Mouse (Mus musculus) layer of hippocampus, adult 2 months (tissue): Measurements from ENCODE around the gene Vamp4. TPM values are rescaled to one million over a fixed set of nuclear protein-coding genes. Genes with fewer than 3 reads are reported as not detected.

Experiments used
- DNase-seq, 2 experiments: peaks; one replicate each; pipeline ENCODE4 v3.0.0; 2022; ENCODE audit warnings: low spot score in 2 of 2
- H3K27ac ChIP-seq: fragments of 200-600 bp; 2 replicates; pipeline ENCODE4 v1.8.1; 2022
- H3K4me3 ChIP-seq: fragments of 200-600 bp; 2 replicates; pipeline ENCODE4 v1.8.1; 2022; ENCODE audit warnings: mild to moderate bottlenecking
- CTCF ChIP-seq: fragments of 200-600 bp; conservative IDR thresholded peaks from 2 replicates; pipeline ENCODE4 v1.8.1; 2022; ENCODE audit warnings: antibody characterized with exemption, mild to moderate bottlenecking, moderate library complexity
- total RNA-seq, 2 experiments: library from RNA; stranded (reverse); gene quantifications; 2 replicates each; pipeline ENCODE4 v1.2.3; 2021

Gene Vamp4
- total RNA-seq, 2 experiments from 2014 or later: 102 to 103 TPM

- no peak overlapping the region for H3K4me3 ChIP-seq
- H3K27ac ChIP-seq: no peak overlapping the region
- TF ChIP-seq CTCF: no peak
- no peak for DNase-seq
Observed at GRCm38 (mm10) chr1:162552956-162553355, 17.4 kb upstream of the Vamp4 start.

- DNase-seq: no peak
- no peak for TF ChIP-seq CTCF
- Histone ChIP-seq H3K4me3 (no peak overlapping the region), H3K27ac (no peak overlapping the region)
Observed at GRCm38 (mm10) chr1:162554193-162554592, 16.1 kb upstream of the Vamp4 start.

- Histone ChIP-seq H3K4me3 (no peak overlapping the region), H3K27ac (no peak overlapping the region)
- TF ChIP-seq CTCF: no peak
- DNase-seq: no peak
Observed at GRCm38 (mm10) chr1:162563236-162563635, 7.1 kb upstream of the Vamp4 start.

- Histone ChIP-seq H3K27ac (no peak overlapping the region), H3K4me3 (no peak overlapping the region)
- no peak for TF ChIP-seq CTCF
- no peak for DNase-seq
Observed at GRCm38 (mm10) chr1:162564992-162565391, 5.3 kb upstream of the Vamp4 start.

- Histone ChIP-seq H3K4me3 (no peak overlapping the region), H3K27ac (no peak overlapping the region)
- no peak for DNase-seq
- no peak for TF ChIP-seq CTCF
Observed at GRCm38 (mm10) chr1:162567351-162567750, 3.0 kb upstream of the Vamp4 start.

GRCm38 (mm10) chr1:162570931-162571601 is 751 bp downstream of the Vamp4 start:
- DNase-seq: peak; percentile 21 to 46
- Histone ChIP-seq H3K4me3 (peak overlapping the region; percentile 91), H3K27ac (peak overlapping the region; percentile 99)
- no peak for TF ChIP-seq CTCF

- no peak overlapping the region for H3K4me3 ChIP-seq
- DNase-seq: no peak
- TF ChIP-seq CTCF: peak; percentile 56
- H3K27ac ChIP-seq: no peak overlapping the region
Observed at GRCm38 (mm10) chr1:162575098-162575497, 4.8 kb downstream of the Vamp4 start.

GRCm38 (mm10) chr1:162582884-162583283 is 12.6 kb downstream of the Vamp4 start:
- Histone ChIP-seq H3K27ac (no peak overlapping the region), H3K4me3 (no peak overlapping the region)
- peak; percentile 77 for TF ChIP-seq CTCF
- DNase-seq: no peak

GRCm38 (mm10) chr1:162586282-162586681 is 16.0 kb downstream of the Vamp4 start:
- no peak overlapping the region for H3K4me3 ChIP-seq
- TF ChIP-seq CTCF: no peak
- no peak overlapping the region for H3K27ac ChIP-seq
- DNase-seq: no peak

GRCm38 (mm10) chr1:162588606-162589005 is 18.3 kb downstream of the Vamp4 start:
- Histone ChIP-seq H3K4me3 (no peak overlapping the region), H3K27ac (0 out of 2 replicates have a peak overlapping the region, but pooled peaks have one; percentile 44)
- no peak for DNase-seq
- no peak for TF ChIP-seq CTCF

GRCm38 (mm10) chr1:162589443-162589842 is 19.1 kb downstream of the Vamp4 start:
- peak overlapping the region; percentile 44 for H3K27ac ChIP-seq
- no peak overlapping the region for H3K4me3 ChIP-seq
- no peak for TF ChIP-seq CTCF
- peak in 1 of 2 experiments; percentile 32 for DNase-seq

GRCm38 (mm10) chr1:162590415-162590997 is 20.2 kb downstream of the Vamp4 start:
- Histone ChIP-seq H3K4me3 (no peak overlapping the region), H3K27ac (no peak overlapping the region)
- no peak for DNase-seq
- no peak for TF ChIP-seq CTCF

GRCm38 (mm10) chr1:162597379-162598102 is 27.2 kb downstream of the Vamp4 start:
- TF ChIP-seq CTCF: no peak
- H3K27ac ChIP-seq: no peak overlapping the region
- no peak overlapping the region for H3K4me3 ChIP-seq
- DNase-seq: no peak
